ENCODE assay signal across 11 mouse cellular contexts in the genomic region with DNA sequence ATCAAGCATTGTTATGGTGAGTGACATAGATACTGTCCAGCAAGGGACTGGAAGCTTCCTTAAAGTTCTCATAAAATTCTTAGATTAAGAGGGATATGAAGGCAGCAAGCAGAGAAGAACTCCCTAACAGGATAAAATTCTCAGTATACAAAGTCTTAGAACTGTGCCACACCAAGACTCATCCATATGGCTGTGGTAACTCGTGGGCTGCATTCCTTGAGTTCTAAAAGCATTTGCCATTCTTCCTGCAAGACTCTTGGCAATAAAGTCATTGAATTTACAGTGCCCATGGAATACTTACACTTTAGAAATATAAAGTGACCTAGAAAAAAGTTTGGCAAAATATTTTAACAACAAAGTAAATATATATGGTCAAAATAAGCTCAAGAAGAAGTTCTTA.
"Had no signal": no experiment of that assay in that cellular context is flagged by ENCODE, and none has a peak within 500 bp of the region (broad histone marks: within the 10 kb centered on the region; RNA-seq: fewer than 3 reads in every experiment).

No protein-coding gene starts in this region.

- DNase-seq: retina, postnatal 1 day; right cerebral cortex, postnatal 14 days; right cerebral cortex, postnatal 25 days; right cerebral cortex, postnatal 4 days; spleen, adult 18-20 months; thymus, adult 18-20 months; thymus, adult 2 months; thymus, postnatal 14 days; thymus, postnatal 25 days; thymus, postnatal 36 days; thymus, postnatal 4 days had no signal
